Mouse (Mus musculus) large intestine, adult 2 months (tissue): ENCODE data around the gene Cmbl. TPM values are rescaled to one million over a fixed set of nuclear protein-coding genes. Genes with fewer than 3 reads are reported as not detected.

Source experiments
- DNase-seq: peaks from one replicate; pipeline ENCODE4 v3.0.0-alpha.2; 2012; ENCODE audit warnings: low read depth, low spot score
- WGBS: fragments of 180-500 bp; shearing (Covaris S2); methylation state at CpG from one replicate; pipeline ENCODE4 v1.1.7; 2018; 5-methylcytosine and 5-hydroxymethylcytosine counted together
- polyA plus RNA-seq: library from polyadenylated mRNA; depleted of rRNA; stranded (reverse); fragments of >200 nt; gene quantifications from 2 replicates; pipeline ENCODE4 v1.2.3, GENCODE M21; 2012; rRNA removed

The Cmbl gene
- polyA plus RNA-seq, 1 experiment: 97.1 TPM

GRCm38 (mm10) chr15:31603113-31603512 is 37.9 kb downstream of the Cmbl start:
- 83% methylated on average over 13 of the region's 13 CpGs for WGBS

GRCm38 (mm10) chr15:31606821-31607220 is 41.6 kb downstream of the Cmbl start:
- 33% methylated on average over 6 of the region's 6 CpGs for WGBS
- DNase-seq: peak; percentile 45

More at GRCm38 (mm10) chr15:31603113-31603512, 37.9 kb downstream of the Cmbl start:
- DNase-seq: no peak

GRCm38 (mm10) chr15:31611027-31611426 is 45.8 kb downstream of the Cmbl start:
- WGBS: 77% methylated on average over 3 of the region's 3 CpGs
- no peak for DNase-seq

GRCm38 (mm10) chr15:31611976-31612375 is 46.8 kb downstream of the Cmbl start:
- WGBS: 91% methylated on average over 4 of the region's 4 CpGs
- no peak for DNase-seq

GRCm38 (mm10) chr15:31613826-31614453 is 48.8 kb downstream of the Cmbl start:
- WGBS: 91% methylated on average over 6 of the region's 6 CpGs
- DNase-seq: no peak

GRCm38 (mm10) chr15:31614666-31615065 is 49.5 kb downstream of the Cmbl start:
- 65% methylated on average over 2 of the region's 2 CpGs for WGBS
- DNase-seq: no peak

GRCm38 (mm10) chr15:31617261-31617660 is 52.1 kb downstream of the Cmbl start:
- no peak for DNase-seq
- 87% methylated on average over 9 of the region's 9 CpGs for WGBS

- no peak for DNase-seq
- 92% methylated on average over 8 of the region's 8 CpGs for WGBS
These were observed 54.3 kb downstream of the Cmbl start for GRCm38 (mm10) chr15:31619521-31619920.

- WGBS: 65% methylated on average over 12 of the region's 12 CpGs
- DNase-seq: no peak
These were observed 62.3 kb downstream of the Cmbl start for GRCm38 (mm10) chr15:31627277-31628154.

- DNase-seq: no peak
- 77% methylated on average over 10 of the region's 10 CpGs for WGBS
These were observed 63.0 kb downstream of the Cmbl start for GRCm38 (mm10) chr15:31628180-31628579.

- 82% methylated on average over 3 of the region's 3 CpGs for WGBS
These were observed 64.4 kb downstream of the Cmbl start for GRCm38 (mm10) chr15:31629556-31629955.

GRCm38 (mm10) chr15:31631396-31631858 is 66.2 kb downstream of the Cmbl start:
- no peak for DNase-seq
- WGBS: 89% methylated on average over 12 of the region's 12 CpGs

More at GRCm38 (mm10) chr15:31629556-31629955, 64.4 kb downstream of the Cmbl start:
- no peak for DNase-seq

GRCm38 (mm10) chr15:31632478-31632877 is 67.3 kb downstream of the Cmbl start:
- WGBS: 30% methylated on average over 4 of the region's 4 CpGs
- DNase-seq: peak; percentile 45

GRCm38 (mm10) chr15:31634582-31634981 is 69.4 kb downstream of the Cmbl start:
- 78% methylated on average over 6 of the region's 6 CpGs for WGBS
- DNase-seq: no peak

GRCm38 (mm10) chr15:31636091-31636595 is 71.0 kb downstream of the Cmbl start:
- WGBS: 75% methylated on average over 9 of the region's 9 CpGs
- DNase-seq: no peak

Other genes with a start within 250 kb of the Cmbl start
- gene Ankrd33b, start 197.7 kb upstream of the Cmbl start, polyA plus RNA-seq: 0.21 and 0.27 TPM in 2 replicates
- gene Ropn1l, start 111.7 kb upstream of the Cmbl start, polyA plus RNA-seq: 0.33 TPM in 1 of 2 replicates, not detected in the other
- 16.0 and 43.6 TPM in 2 replicates for gene March6, start 34.3 kb upstream of the Cmbl start, polyA plus RNA-seq
- gene Cct5, start 36.4 kb downstream of the Cmbl start, polyA plus RNA-seq: 91.9 and 111 TPM in 2 replicates
- 5.1 and 8.7 TPM in 2 replicates for gene Fam173b, start 36.5 kb downstream of the Cmbl start, polyA plus RNA-seq